Mouse (Mus musculus): ENCODE measurements around the gene Gart.

The Gart gene

DNA sequence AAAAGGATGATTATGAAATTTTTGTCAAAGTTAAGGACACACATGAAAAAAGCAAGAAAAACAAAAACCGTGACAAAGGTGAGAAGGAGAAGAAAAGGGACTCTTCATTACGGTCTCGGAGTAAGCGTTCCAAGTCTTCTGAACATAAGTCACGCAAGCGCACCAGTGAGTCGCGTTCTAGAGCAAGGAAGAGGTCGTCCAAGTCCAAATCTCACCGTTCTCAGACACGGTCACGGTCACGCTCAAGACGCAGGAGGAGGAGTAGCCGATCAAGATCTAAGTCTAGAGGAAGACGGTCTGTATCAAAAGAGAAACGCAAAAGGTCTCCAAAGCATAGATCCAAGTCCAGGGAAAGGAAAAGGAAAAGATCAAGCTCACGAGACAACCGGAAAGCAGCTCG, 13.0 kb upstream of the Gart start:
- no peak for TF ChIP-seq GATA4 (IDR thresholded peaks at IDR 0.05; ENCODE audit: insufficient replicate concordance, low read length)

- no peak for TF ChIP-seq GATA4 (IDR thresholded peaks at IDR 0.05; ENCODE audit: insufficient replicate concordance, low read length)
Observed at GRCm38 (mm10) chr16:91658471-91658870, 11.7 kb upstream of the Gart start.

- TF ChIP-seq GATA4 (IDR thresholded peaks at IDR 0.05; ENCODE audit: insufficient replicate concordance, low read length): no peak
Observed at GRCm38 (mm10) chr16:91657285-91657684, 10.5 kb upstream of the Gart start.

DNA sequence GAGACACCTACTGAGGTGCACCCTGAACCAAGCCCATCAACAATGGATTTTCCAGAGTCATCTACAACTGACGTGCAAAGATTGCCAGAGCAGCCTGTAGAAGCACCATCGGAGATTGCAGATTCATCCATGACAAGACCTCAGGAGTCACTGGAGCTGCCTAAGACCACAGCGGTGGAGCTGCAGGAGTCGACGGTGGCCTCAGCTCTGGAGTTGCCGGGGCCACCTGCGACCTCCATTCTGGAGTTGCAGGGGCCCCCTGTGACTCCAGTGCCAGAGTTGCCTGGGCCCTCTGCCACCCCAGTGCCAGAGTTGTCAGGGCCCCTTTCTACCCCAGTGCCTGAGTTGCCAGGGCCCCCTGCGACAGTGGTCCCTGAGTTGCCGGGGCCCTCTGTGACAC, 8.5 kb upstream of the Gart start:
- no peak for TF ChIP-seq GATA4 (IDR thresholded peaks at IDR 0.05; ENCODE audit: insufficient replicate concordance, low read length)

- TF ChIP-seq GATA4 (IDR thresholded peaks at IDR 0.05; ENCODE audit: insufficient replicate concordance, low read length): no peak
Observed at GRCm38 (mm10) chr16:91652191-91652590, 5.4 kb upstream of the Gart start.

- no peak for TF ChIP-seq GATA4 (IDR thresholded peaks at IDR 0.05; ENCODE audit: insufficient replicate concordance, low read length)
Observed at GRCm38 (mm10) chr16:91649781-91650180, 3.0 kb upstream of the Gart start.

DNA sequence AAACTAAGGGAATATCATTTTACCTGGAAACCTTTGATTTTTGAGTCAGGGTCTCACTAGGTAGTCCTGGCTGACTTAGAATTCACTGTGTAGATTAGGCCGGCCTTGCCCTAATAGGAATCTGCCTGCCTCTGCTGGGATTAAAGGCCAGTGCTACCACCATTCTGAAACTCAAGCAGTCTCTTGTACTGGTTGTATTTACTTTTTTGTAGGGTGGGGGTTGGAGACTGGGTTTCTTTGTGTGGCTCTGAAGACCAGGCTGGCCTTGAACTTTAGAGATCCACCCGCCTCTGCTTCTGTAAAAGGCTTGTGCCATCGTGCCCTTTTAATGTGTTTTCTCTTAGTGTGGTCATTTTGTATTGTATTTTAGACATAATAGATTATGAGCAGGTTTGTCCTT, 2.5 kb upstream of the Gart start:
- no peak for TF ChIP-seq GATA4 (IDR thresholded peaks at IDR 0.05; ENCODE audit: insufficient replicate concordance, low read length)

- no peak for TF ChIP-seq GATA4 (IDR thresholded peaks at IDR 0.05; ENCODE audit: insufficient replicate concordance, low read length)
Observed at GRCm38 (mm10) chr16:91648220-91648550, 1.4 kb upstream of the Gart start.

- TF ChIP-seq GATA4 (IDR thresholded peaks at IDR 0.05; ENCODE audit: insufficient replicate concordance, low read length): no peak; the same call in 1 of the 2 replicates
Observed at GRCm38 (mm10) chr16:91647461-91648219, 888 bp upstream of the Gart start, which contains the start of gene Son. Gene Son (plus strand): TSS chr16:91647506.

DNA sequence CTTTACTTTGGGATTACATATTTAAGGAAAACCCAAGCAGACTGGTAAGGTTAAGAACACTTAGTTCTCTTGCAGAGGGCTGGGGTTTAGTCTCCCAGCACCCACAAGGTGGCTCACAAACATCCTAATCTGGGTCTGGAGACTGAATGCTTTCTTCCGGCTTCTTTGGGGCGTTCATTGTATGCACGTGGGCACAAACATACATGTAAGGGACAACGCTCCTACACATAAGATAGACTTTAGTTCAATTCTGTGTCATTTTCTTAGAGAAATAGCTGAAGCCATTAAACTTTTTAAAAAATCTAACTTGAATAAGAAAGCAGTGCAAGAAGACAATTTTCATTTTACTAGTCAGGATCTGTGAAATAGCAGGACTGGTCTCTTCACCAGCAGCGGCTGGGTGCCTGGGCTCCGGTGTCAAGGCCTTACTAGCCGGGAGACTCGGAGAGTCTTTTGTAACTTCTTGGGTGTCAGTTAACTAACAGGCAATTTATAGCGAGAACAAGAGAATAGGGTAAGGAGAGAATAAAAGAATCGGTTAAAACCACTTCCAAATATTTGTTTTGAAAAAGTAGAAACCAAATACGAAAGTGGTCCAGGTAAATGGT, 653 bp downstream of the Gart start:
- no peak for TF ChIP-seq GATA4 (IDR thresholded peaks at IDR 0.05; ENCODE audit: insufficient replicate concordance, low read length)

DNA sequence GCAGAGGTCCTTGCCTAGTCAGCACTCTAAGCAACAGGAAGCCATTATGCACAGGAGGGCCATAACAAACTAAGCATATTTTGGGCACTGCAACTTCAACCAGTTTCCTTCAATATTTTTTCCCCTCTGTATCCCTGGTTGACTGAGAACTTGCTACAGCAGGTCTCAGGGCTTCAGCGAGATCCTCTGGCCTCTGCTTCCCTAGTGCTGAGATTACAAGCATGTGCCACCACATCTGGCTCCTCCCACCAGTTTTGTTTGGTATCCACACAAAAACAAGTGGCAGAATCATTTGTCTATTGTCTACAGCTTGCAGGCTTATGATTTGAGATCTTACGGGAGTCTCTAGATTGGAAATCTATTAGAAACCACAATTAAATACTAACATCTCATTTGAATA, 1.9 kb downstream of the Gart start:
- TF ChIP-seq GATA4 (IDR thresholded peaks at IDR 0.05; ENCODE audit: insufficient replicate concordance, low read length): no peak

DNA sequence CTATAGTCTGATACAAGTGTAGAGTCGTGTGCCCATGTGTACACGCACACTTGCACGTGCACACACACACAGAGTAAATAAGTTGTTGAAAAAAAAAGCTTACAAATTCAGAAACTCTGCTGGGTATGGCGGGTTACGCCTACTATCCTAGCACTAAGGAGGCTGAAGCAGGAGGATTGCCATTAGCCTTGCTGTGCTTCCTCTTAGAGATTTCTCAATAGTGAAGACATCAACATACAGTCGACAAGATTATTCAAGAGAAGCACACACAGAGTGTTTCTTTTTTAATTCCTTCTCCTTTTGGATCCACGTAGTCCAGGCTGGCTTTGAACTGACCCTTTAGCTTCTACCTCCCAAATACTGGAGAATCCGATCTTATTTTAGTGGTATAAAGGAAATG, 6.6 kb downstream of the Gart start:
- no peak for TF ChIP-seq GATA4 (IDR thresholded peaks at IDR 0.05; ENCODE audit: insufficient replicate concordance, low read length)

- TF ChIP-seq GATA4 (IDR thresholded peaks at IDR 0.05; ENCODE audit: insufficient replicate concordance, low read length): no peak
Observed at GRCm38 (mm10) chr16:91639636-91640035, 7.1 kb downstream of the Gart start.

DNA sequence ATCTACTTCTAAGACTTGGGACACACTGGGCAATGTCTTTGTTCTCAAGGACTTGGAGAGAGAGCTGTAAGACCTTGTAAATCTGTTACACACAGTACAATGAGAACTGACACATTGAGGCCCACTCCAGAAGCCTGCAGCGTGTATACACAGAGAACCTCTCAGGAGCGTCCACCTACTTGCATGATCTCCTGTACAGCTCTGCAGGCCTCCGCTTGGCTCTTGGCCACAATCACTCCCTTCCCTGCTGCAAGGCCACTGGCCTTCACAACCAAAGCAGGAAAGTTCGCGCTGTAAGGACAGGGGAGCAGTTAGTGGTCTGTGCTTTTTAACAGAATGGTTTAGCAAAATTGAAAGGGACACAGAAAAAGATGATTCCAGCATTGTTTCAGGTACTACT, 7.6 kb downstream of the Gart start:
- no peak for TF ChIP-seq GATA4 (IDR thresholded peaks at IDR 0.05; ENCODE audit: insufficient replicate concordance, low read length)

GRCm38 (mm10) chr16:91633641-91634040, 13.1 kb downstream of the Gart start:
- no peak for TF ChIP-seq GATA4 (IDR thresholded peaks at IDR 0.05; ENCODE audit: insufficient replicate concordance, low read length)

DNA sequence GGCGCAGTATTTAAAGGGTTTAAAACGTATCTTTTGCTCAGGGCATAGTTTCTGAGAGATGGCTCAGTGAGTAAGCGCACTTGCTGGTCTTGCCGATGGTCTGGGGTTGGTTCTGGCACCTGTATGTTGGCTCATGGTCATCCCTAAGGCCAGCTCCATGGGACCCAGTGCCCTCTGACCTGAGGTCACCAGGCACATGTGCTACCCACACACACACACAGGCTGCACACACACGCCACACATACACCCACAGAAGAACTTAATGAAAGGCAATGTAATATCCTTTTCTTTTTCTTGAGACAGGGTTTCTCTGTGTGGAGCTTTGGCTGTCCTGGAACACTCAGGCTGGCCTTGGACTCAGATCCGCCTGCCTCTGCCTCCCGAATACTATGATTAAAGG, 13.8 kb downstream of the Gart start:
- no peak for TF ChIP-seq GATA4 (IDR thresholded peaks at IDR 0.05; ENCODE audit: insufficient replicate concordance, low read length)

DNA sequence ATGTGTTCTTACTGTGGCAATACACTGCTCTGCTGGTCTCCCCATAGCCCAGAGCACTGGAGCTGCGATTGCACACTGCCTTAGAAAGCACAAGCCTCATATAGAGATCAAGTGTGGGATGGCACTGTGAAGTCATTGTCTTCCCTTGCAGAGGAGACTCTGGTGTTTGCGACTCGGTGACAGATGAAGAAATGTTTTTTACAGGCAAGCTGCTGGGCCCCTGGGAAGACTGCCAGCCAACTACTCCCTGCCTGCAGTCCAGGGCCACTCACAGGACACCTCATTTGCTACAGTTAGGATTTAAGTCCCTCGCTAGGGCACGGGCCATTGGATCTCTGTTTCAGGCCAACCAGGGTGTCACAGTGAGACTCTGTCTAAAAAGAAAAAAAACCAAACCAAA, 14.3 kb downstream of the Gart start:
- no peak for TF ChIP-seq GATA4 (IDR thresholded peaks at IDR 0.05; ENCODE audit: insufficient replicate concordance, low read length)
